Mouse (Mus musculus): ENCODE data around the gene Cog2. TPM values are rescaled to one million over a fixed set of nuclear protein-coding genes. Genes with fewer than 3 reads are reported as not detected.
A peak's percentile ranks its signal among the peaks of the same experiment; 100 is the strongest.

Gene Cog2
- polyA plus RNA-seq, 1 experiment from 2014 or later: 23.2 TPM

DNA sequence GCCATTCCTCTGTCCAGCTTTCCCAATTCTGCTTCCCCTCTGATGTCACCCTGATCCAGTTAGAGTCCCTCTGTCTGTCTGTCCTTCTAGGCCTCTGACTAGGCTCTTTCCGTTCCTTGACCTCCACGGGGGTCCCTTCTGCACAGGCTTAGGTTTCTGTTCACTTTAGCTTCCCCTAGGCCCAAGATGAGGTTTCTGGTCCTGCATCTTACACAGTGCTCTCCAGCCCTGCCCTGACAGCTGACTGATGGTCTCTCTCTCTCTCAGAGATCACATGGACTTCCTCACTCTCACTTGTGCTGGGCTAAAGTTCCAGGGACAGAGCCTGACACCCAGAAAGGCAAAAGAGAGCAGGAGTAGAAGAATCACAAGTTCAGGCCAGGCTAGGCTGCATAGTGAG lies 66.0 kb downstream of the Cog2 start:
- Histone ChIP-seq H3K27ac (ENCODE audit: low read length) (peak overlapping the region; percentile 3), H3K9me3 (replicated peaks; ENCODE audit: control insufficient read depth, low read length) (no peaks in the 10 kb centered on the region), H3K4me1 (ENCODE audit: control insufficient read depth, insufficient read depth, low read length) (peaks cover 15% of the 10 kb centered on the region), H3K9ac (ENCODE audit: low read length) (peak overlapping the region; percentile 38; the same call in 1 of the 2 replicates), H3K4me2 (ENCODE audit: low read depth, low read length) (no peak overlapping the region), H3K36me3 (ENCODE audit: control insufficient read depth, insufficient read depth) (no peaks in the 10 kb centered on the region), H3K4me3 (ENCODE audit: low read length) (no peak overlapping the region), H3K27me3 (ENCODE audit: control insufficient read depth, insufficient read depth, low read length) (no peaks in the 10 kb centered on the region)
- no peak for ATAC-seq (replicated peaks; ENCODE audit: extremely low read depth, insufficient read depth, low FRiP score)
- WGBS: 84% methylated on average over 2 of the region's 2 CpGs

- no peak overlapping the region for H3K9ac ChIP-seq (ENCODE audit: low read length)
- no peak overlapping the region for H3K4me2 ChIP-seq (ENCODE audit: low read depth, low read length)
- H3K4me1 ChIP-seq (ENCODE audit: control insufficient read depth, insufficient read depth, low read length): peaks cover 15% of the 10 kb centered on the region
- ATAC-seq (replicated peaks; ENCODE audit: extremely low read depth, insufficient read depth, low FRiP score): no peak
- H3K9me3 ChIP-seq (replicated peaks; ENCODE audit: control insufficient read depth, low read length): no peaks in the 10 kb centered on the region
- no peaks in the 10 kb centered on the region for H3K27me3 ChIP-seq (ENCODE audit: control insufficient read depth, insufficient read depth, low read length)
- no peaks in the 10 kb centered on the region for H3K36me3 ChIP-seq (ENCODE audit: control insufficient read depth, insufficient read depth)
- 74% methylated on average over 4 of the region's 4 CpGs for WGBS
- H3K4me3 ChIP-seq (ENCODE audit: low read length): no peak overlapping the region
- no peak overlapping the region for H3K27ac ChIP-seq (ENCODE audit: low read length)
Measured at GRCm38 (mm10) chr8:124589393-124589792, 68.8 kb downstream of the Cog2 start.

Other genes starting within 250 kb of the Cog2 start
- 1.5 and 1.9 TPM in 2 replicates for gene Pgbd5, start 81.1 kb upstream of the Cog2 start, polyA plus RNA-seq (2015; fragmentation: Nextera tagmentation; extraction: Ambion mirVana)
- 2.1 and 2.6 TPM in 2 replicates for gene Agt, start 48.9 kb downstream of the Cog2 start, polyA plus RNA-seq (2015; fragmentation: Nextera tagmentation; extraction: Ambion mirVana)
- gene Capn9, start 55.3 kb downstream of the Cog2 start, polyA plus RNA-seq (2015; fragmentation: Nextera tagmentation; extraction: Ambion mirVana): 0.16 and 0.39 TPM in 2 replicates
- 39.3 and 47.7 TPM in 2 replicates for gene 2310022B05Rik, start 142.6 kb downstream of the Cog2 start, polyA plus RNA-seq (2015; fragmentation: Nextera tagmentation; extraction: Ambion mirVana)
- gene Ttc13, start 201.2 kb downstream of the Cog2 start, polyA plus RNA-seq (2015; fragmentation: Nextera tagmentation; extraction: Ambion mirVana): 27.5 and 28.2 TPM in 2 replicates
- gene Arv1, start 201.4 kb downstream of the Cog2 start, polyA plus RNA-seq (2015; fragmentation: Nextera tagmentation; extraction: Ambion mirVana): 15.8 and 16.0 TPM in 2 replicates
- 1.6 and 1.9 TPM in 2 replicates for gene Fam89a, start 231.1 kb downstream of the Cog2 start, polyA plus RNA-seq (2015; fragmentation: Nextera tagmentation; extraction: Ambion mirVana)

Data from heart, embryonic 16.5 days (tissue).